Mouse (Mus musculus) gastrocnemius, adult 2 months (tissue): Measurements from ENCODE around the gene Il2rg. TPM values are rescaled to one million over a fixed set of nuclear protein-coding genes. Genes with fewer than 3 reads are reported as not detected.

Experiments
- DNase-seq: peaks from one replicate; pipeline ENCODE4 v3.0.0; 2022
- H3K27ac ChIP-seq: fragments of 200-600 bp; 2 replicates; pipeline ENCODE4 v1.8.1; 2022; ENCODE audit warnings: mild to moderate bottlenecking
- H3K4me3 ChIP-seq: fragments of 200-600 bp; 2 replicates; pipeline ENCODE4 v1.8.1; 2022; ENCODE audit warnings: mild to moderate bottlenecking, moderate library complexity
- CTCF ChIP-seq: fragments of 200-600 bp; IDR thresholded peaks from 2 replicates; pipeline ENCODE4 v1.8.1; 2022; ENCODE audit warnings: antibody characterized with exemption, mild to moderate bottlenecking, moderate library complexity
- intact Hi-C: fragments of 180-260 bp; cut with DNase I; formaldehyde crosslinking; loops from one replicate; pipeline ENCODE4 v1.15.1; 2025
- long read RNA-seq, 2 experiments: library from polyadenylated mRNA; stranded (forward); transcript quantifications; one replicate each; pipeline ENCODE4 v2.0.0; 2021
- total RNA-seq, 2 experiments: library from RNA; stranded (reverse); gene quantifications; 2 replicates each; pipeline ENCODE4 v1.2.3; 2021

The Il2rg gene
- total RNA-seq: 1 to 10 TPM; 1.2 to 2.9 TPM
- long read RNA-seq, experiment 1, transcript Il2rg-201 (8 exons, 1,670 nt): major isoform, 5 of 5 reads
- long read RNA-seq, experiment 1, partial matches to known transcripts: 0 of 5 reads
- long read RNA-seq, experiment 1, other reads (novel, unspliced or antisense): 0 of 5 reads
- long read RNA-seq, experiment 2: 0 reads

- peak within 1 kb of the TSS; percentile 54 for H3K4me3 ChIP-seq
- no peak for TF ChIP-seq CTCF
- no peak for DNase-seq
Measured at GRCm38 (mm10) chrX:101268025-101268754, at the start of gene Il2rg. Il2rg (minus strand) TSS chrX:101268255.

GRCm38 (mm10) chrX:101313625-101314359, 45.7 kb upstream of the Il2rg start:
- no peak overlapping the region for H3K4me3 ChIP-seq
- no peak for TF ChIP-seq CTCF
- intact Hi-C loops: no loop called here
- no peak overlapping the region for H3K27ac ChIP-seq
- no peak for DNase-seq

More at GRCm38 (mm10) chrX:101268025-101268754, at the start of gene Il2rg:
- intact Hi-C loops: no loop called here
- H3K27ac ChIP-seq: peak within 1 kb of the TSS; percentile 24

GRCm38 (mm10) chrX:101309299-101309698, 41.2 kb upstream of the Il2rg start:
- Histone ChIP-seq H3K4me3 (no peak overlapping the region), H3K27ac (no peak overlapping the region)
- no peak for TF ChIP-seq CTCF
- no peak for DNase-seq
- intact Hi-C loops: no loop called here

GRCm38 (mm10) chrX:101304646-101305045, 36.6 kb upstream of the Il2rg start:
- Histone ChIP-seq H3K4me3 (no peak overlapping the region), H3K27ac (no peak overlapping the region)
- TF ChIP-seq CTCF: no peak
- no peak for DNase-seq
- intact Hi-C loops: no loop called here

DNA sequence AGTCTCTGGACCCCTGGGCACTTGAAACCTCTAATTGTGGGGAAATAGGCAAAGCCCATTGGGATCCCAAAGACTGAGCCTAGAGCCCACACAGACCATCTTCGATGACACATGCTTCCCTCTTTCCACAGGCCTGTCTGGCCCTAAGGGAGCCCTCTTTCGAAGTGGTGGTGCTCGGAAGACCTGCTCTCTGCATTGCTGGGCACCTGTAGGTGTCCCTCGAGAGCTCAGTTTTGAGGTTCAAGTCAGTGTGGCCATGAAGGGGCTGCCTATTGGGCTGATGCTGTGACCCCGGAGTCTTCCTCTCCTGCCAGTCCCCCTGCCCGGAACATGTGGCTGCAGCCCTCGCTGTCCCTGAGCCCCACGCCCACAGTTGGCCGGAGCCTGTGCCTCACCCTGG, 33.6 kb upstream of the Il2rg start:
- no peak for DNase-seq
- no peak overlapping the region for H3K27ac ChIP-seq
- no peak overlapping the region for H3K4me3 ChIP-seq
- intact Hi-C loops: no loop called here
- TF ChIP-seq CTCF: no peak

- H3K4me3 ChIP-seq: peak overlapping the region; percentile 17; the same call in 1 of the 2 replicates
- no peak for TF ChIP-seq CTCF
- intact Hi-C loops: no loop called here
- no peak for DNase-seq
- H3K27ac ChIP-seq: no peak overlapping the region
Measured at GRCm38 (mm10) chrX:101300427-101301030, 32.5 kb upstream of the Il2rg start.

- no peak for DNase-seq
- H3K4me3 ChIP-seq: peak overlapping the region; percentile 48
- TF ChIP-seq CTCF: no peak
- intact Hi-C loops: no loop called here
- H3K27ac ChIP-seq: no peak overlapping the region
Measured at GRCm38 (mm10) chrX:101299473-101300426, 31.7 kb upstream of the Il2rg start.

DNA sequence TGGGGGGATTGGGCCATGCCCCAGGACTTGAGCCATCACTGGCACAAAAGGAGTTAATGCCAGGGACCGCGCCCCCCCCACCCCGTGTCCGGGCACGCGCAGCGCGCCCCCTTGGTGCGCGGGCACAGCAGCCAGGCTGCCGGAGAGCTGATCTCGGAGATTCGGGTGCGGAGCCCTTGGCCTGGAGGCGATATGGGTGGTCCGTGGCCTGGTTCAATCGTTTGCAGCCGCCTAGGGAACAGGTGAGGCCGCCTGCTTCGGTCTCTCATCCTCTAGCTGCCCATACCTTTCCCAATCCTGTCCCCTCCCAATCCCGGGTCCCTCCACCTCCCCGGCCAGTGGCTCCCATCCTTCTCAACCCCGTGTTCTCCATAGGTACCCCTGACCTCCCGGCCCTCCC, 31.0 kb upstream of the Il2rg start, which contains the start of gene Nlgn3:
Nlgn3 (plus strand) TSS at position 114 of the 400 bp plus-strand sequence.
- peak within 1 kb of the TSS; percentile 48 for H3K4me3 ChIP-seq
- intact Hi-C loops: no loop called here

GRCm38 (mm10) chrX:101290111-101290510, 22.1 kb upstream of the Il2rg start:
- H3K4me3 ChIP-seq: no peak overlapping the region
- H3K27ac ChIP-seq: no peak overlapping the region
- TF ChIP-seq CTCF: no peak
- intact Hi-C loops: no loop called here
- no peak for DNase-seq

More for the DNA sequence above, 31.0 kb upstream of the Il2rg start, which contains the start of gene Nlgn3:
- no peak for TF ChIP-seq CTCF
- DNase-seq: no peak
- H3K27ac ChIP-seq: no peak within 1 kb of the TSS

DNA sequence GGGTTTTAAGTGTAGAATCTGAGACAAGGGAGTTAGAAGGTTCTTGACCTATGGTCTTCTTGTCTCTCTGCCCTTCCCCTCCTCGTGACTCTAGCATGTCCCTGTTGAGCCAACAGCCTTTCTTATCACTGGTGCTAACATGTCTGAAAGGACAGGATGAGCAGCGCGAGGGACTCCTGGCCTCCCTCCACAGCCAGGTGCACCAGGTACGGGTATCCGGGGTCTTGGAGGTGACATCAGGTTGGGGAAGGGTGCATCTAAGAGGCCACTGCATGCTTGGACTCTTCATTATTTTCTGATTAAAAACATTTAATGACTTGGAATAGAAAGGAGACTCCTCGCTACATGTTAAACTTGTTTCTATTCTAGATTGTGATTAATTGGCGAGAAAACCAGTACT, 21.0 kb upstream of the Il2rg start:
- TF ChIP-seq CTCF: no peak
- intact Hi-C loops: loop anchor here (5.0 kb wide), 1 partner anchor 157 kb away; no protein-coding TSS in a partner anchor
- Histone ChIP-seq H3K27ac (no peak overlapping the region), H3K4me3 (no peak overlapping the region)
- DNase-seq: no peak

DNA sequence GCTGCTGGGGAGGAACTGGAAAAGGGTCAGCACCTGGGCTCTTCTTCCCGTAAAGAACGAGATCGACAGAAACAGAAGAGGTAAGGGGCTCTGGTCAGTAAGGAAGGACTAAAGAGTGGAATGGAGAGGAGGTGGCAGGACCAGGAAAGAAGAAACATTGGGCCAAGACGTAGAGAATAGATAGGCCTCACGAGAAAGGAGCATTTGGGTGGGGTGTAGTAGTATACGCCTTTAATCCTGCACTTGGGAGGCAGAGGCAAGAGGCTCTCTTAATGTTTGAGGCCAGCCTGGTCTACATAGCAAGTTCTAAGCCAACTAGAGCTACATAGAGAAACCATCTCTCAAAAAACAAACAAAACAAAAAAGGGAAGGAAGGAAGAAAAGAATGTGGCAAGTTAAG, 20.4 kb upstream of the Il2rg start:
- intact Hi-C loops: loop anchor here (5.0 kb wide), 1 partner anchor 156 kb away; no protein-coding TSS in a partner anchor
- H3K4me3 ChIP-seq: no peak overlapping the region
- no peak for TF ChIP-seq CTCF

More for the DNA sequence above, 20.4 kb upstream of the Il2rg start:
- DNase-seq: no peak
- H3K27ac ChIP-seq: no peak overlapping the region
